In genomic region chr12:78861496-78862253, GRCm38 (mm10) we compare ENCODE assay signal across 8 mouse cellular contexts. TPM values are rescaled to one million over a fixed set of nuclear protein-coding genes. Genes with fewer than 3 reads are reported as not detected.
DNase-seq lines count a peak whose midpoint lies in the region; ATAC-seq and TF ChIP-seq lines count a peak whose summit lies in the region.

TSS of gene Atp6v1d (minus strand) at chr12:78861638.
TSS of gene Eif2s1 (plus strand) at chr12:78861819.

- no peaks in the 10 kb centered on the region for H3K27me3 ChIP-seq in forebrain, embryonic 10.5 days (ENCODE audit: poor library complexity, severe bottlenecking)
- no peaks in the 10 kb centered on the region for H3K27me3 ChIP-seq in heart, embryonic 15.5 days
- H3K27me3 ChIP-seq in liver, embryonic 14.5 days (ENCODE audit: control insufficient read depth, insufficient read depth, low read length) = no peaks in the 10 kb centered on the region
- no peaks in the 10 kb centered on the region for H3K27me3 ChIP-seq in neural tube, embryonic 11.5 days (ENCODE audit: control insufficient read depth, insufficient read depth, low read length)
- no peaks in the 10 kb centered on the region for H3K27me3 ChIP-seq in stomach, postnatal 0 days (ENCODE audit: control insufficient read depth, insufficient read depth, low read length)

- peak within 1 kb of the TSS; percentile 73 for H3K4me2 ChIP-seq in heart, embryonic 15.5 days
- H3K4me2 ChIP-seq in liver, embryonic 14.5 days (ENCODE audit: low read depth) = peak within 1 kb of the TSS; percentile 95
- peak within 1 kb of the TSS; percentile 75 for H3K4me2 ChIP-seq in neural tube, embryonic 11.5 days (ENCODE audit: low read depth)
- H3K4me2 ChIP-seq in stomach, postnatal 0 days (replicated peaks; ENCODE audit: low read depth) = peak within 1 kb of the TSS; percentile 77

- H3K9ac ChIP-seq in heart, embryonic 15.5 days = peak within 1 kb of the TSS; percentile 80
- peak within 1 kb of the TSS; percentile 96 for H3K9ac ChIP-seq in liver, embryonic 14.5 days (replicated peaks)
- H3K9ac ChIP-seq in neural tube, embryonic 11.5 days (ENCODE audit: low read length) = peak within 1 kb of the TSS; percentile 85
- peak within 1 kb of the TSS; percentile 88 for H3K9ac ChIP-seq in stomach, postnatal 0 days (ENCODE audit: low read length)

- peak; percentile 98 for DNase-seq in CD8-positive naive resting alpha-beta T cell, adult 2 months (ENCODE audit: low read depth in 2 of 2, low spot score in 2 of 2)
- DNase-seq in c-Kit-positive CD71-negative TER-119-negative erythroid progenitor cells, embryonic 14.5 days (ENCODE audit: low read depth) = peak; percentile 98
- peak; percentile 100 for DNase-seq in forebrain, embryonic 10.5 days (ENCODE audit: extremely low spot score, low spot score)
- peak; percentile 98 to 100 for DNase-seq in kidney, postnatal 25 days
- peak; percentile 99 for DNase-seq in liver, embryonic 14.5 days (ENCODE audit: low read depth in 3 of 3, low spot score in 3 of 3)
- peak; percentile 98 for DNase-seq in neural tube, embryonic 11.5 days (ENCODE audit: low spot score)
- peak; percentile 100 for DNase-seq in stomach, postnatal 0 days (ENCODE audit: low spot score)

- no peaks in the 10 kb centered on the region for H3K9me3 ChIP-seq in forebrain, embryonic 10.5 days
- no peaks in the 10 kb centered on the region for H3K9me3 ChIP-seq in heart, embryonic 15.5 days (replicated peaks)
- no peaks in the 10 kb centered on the region for H3K9me3 ChIP-seq in liver, embryonic 14.5 days (ENCODE audit: control insufficient read depth, low read length)
- no peaks in the 10 kb centered on the region for H3K9me3 ChIP-seq in neural tube, embryonic 11.5 days (ENCODE audit: control insufficient read depth, low read length)
- H3K9me3 ChIP-seq in stomach, postnatal 0 days (ENCODE audit: control insufficient read depth, low read length) = no peaks in the 10 kb centered on the region

- peak within 1 kb of the TSS; percentile 97 for H3K27ac ChIP-seq in forebrain, embryonic 10.5 days
- peak within 1 kb of the TSS; percentile 84 for H3K27ac ChIP-seq in heart, embryonic 15.5 days
- H3K27ac ChIP-seq in liver, embryonic 14.5 days = peak within 1 kb of the TSS; percentile 88
- H3K27ac ChIP-seq in neural tube, embryonic 11.5 days (ENCODE audit: low read depth, low read length) = peak within 1 kb of the TSS; percentile 72
- peak within 1 kb of the TSS; percentile 91 for H3K27ac ChIP-seq in stomach, postnatal 0 days (replicated peaks)

- H3K4me1 ChIP-seq in forebrain, embryonic 10.5 days = peaks cover 32% of the 10 kb centered on the region
- peaks cover 23% of the 10 kb centered on the region for H3K4me1 ChIP-seq in heart, embryonic 15.5 days (replicated peaks)
- H3K4me1 ChIP-seq in liver, embryonic 14.5 days (replicated peaks; ENCODE audit: control insufficient read depth in 2 of 2, insufficient read depth in 2 of 2, low read length in 1 of 2) = peaks cover 12 to 19% of the 10 kb centered on the region in 2 experiments
- H3K4me1 ChIP-seq in neural tube, embryonic 11.5 days (ENCODE audit: control insufficient read depth, insufficient read depth, low read length) = peaks cover 14% of the 10 kb centered on the region
- 0 out of 2 replicates have a peak, but pooled peaks cover 2% of the 10 kb centered on the region for H3K4me1 ChIP-seq in stomach, postnatal 0 days (replicated peaks; ENCODE audit: control insufficient read depth, insufficient read depth)

- H3K4me3 ChIP-seq in forebrain, embryonic 10.5 days = peak within 1 kb of the TSS; percentile 74
- H3K4me3 ChIP-seq in heart, embryonic 15.5 days = peak within 1 kb of the TSS; percentile 76
- H3K4me3 ChIP-seq in liver, embryonic 14.5 days (ENCODE audit: insufficient read depth in 1 of 2, low read depth in 2 of 2, low read length in 2 of 2) = peak within 1 kb of the TSS; percentile 90 to 96
- peak within 1 kb of the TSS; percentile 73 for H3K4me3 ChIP-seq in neural tube, embryonic 11.5 days (ENCODE audit: low read depth, low read length)
- H3K4me3 ChIP-seq in stomach, postnatal 0 days (ENCODE audit: low read depth, low read length) = peak within 1 kb of the TSS; percentile 75

- 0 out of 2 replicates have a peak, but pooled peaks have one; percentile 11 for TF ChIP-seq EP300 in liver, embryonic 14.5 days (IDR thresholded peaks at IDR 0.05; ENCODE audit: low read depth)
- peak; percentile 81 for TF ChIP-seq EP300 in stomach, postnatal 0 days (optimal IDR thresholded peaks at IDR 0.05)

- peak; percentile 100 for ATAC-seq in heart, embryonic 15.5 days (replicated peaks; ENCODE audit: insufficient number of reproducible peaks, insufficient read depth, low FRiP score, low read depth)
- peak; percentile 99 for ATAC-seq in liver, embryonic 14.5 days (ENCODE audit: insufficient read depth)
- ATAC-seq in neural tube, embryonic 11.5 days (ENCODE audit: insufficient read depth, low FRiP score, low TSS enrichment) = peak; percentile 100
- peak; percentile 100 for ATAC-seq in stomach, postnatal 0 days (ENCODE audit: low FRiP score, low TSS enrichment)

- WGBS in forebrain, embryonic 10.5 days = 0% methylated on average over 55 of the region's 55 CpGs
- WGBS in heart, embryonic 15.5 days = under 1% methylated on average over 55 of the region's 55 CpGs
- under 1% methylated on average over 53 of the region's 55 CpGs for WGBS in liver, embryonic 14.5 days (ENCODE audit: insufficient replicate concordance)
- WGBS in neural tube, embryonic 11.5 days = under 1% methylated on average over 55 of the region's 55 CpGs
- WGBS in stomach, postnatal 0 days = under 1% methylated on average over 55 of the region's 55 CpGs

- H3K36me3 ChIP-seq in forebrain, embryonic 10.5 days (replicated peaks) = peaks cover 31% of the 10 kb centered on the region
- H3K36me3 ChIP-seq in heart, embryonic 15.5 days = peaks cover 4% of the 10 kb centered on the region; the same call in 1 of the 2 replicates
- peaks cover 6% of the 10 kb centered on the region for H3K36me3 ChIP-seq in liver, embryonic 14.5 days (replicated peaks; ENCODE audit: control insufficient read depth, insufficient read depth, low read depth)
- no peaks in the 10 kb centered on the region for H3K36me3 ChIP-seq in neural tube, embryonic 11.5 days (ENCODE audit: control insufficient read depth, insufficient read depth, low read length)
- no peaks in the 10 kb centered on the region for H3K36me3 ChIP-seq in stomach, postnatal 0 days (ENCODE audit: control insufficient read depth, insufficient read depth, low read length)

- TF ChIP-seq CTCF in liver, embryonic 14.5 days (IDR thresholded peaks at IDR 0.05; ENCODE audit: low read depth) = peak; percentile 90
- peak; percentile 92 for TF ChIP-seq CTCF in stomach, postnatal 0 days (IDR thresholded peaks at IDR 0.05; ENCODE audit: low read depth)

RNA-seq across cellular contexts. Expression of gene Atp6v1d, which starts in this region (rescaled TPM):
- polyA plus RNA-seq in forebrain, embryonic 10.5 days (2016; fragmentation: Nextera tagmentation; extraction: Ambion mirVana) = 61.4 and 69.3 TPM in 2 replicates
- 63.4 and 71.2 TPM in 2 replicates for polyA plus RNA-seq in heart, embryonic 15.5 days (2015; fragmentation: Nextera tagmentation; extraction: Ambion mirVana)
- 9.7 and 15.2 TPM in 2 replicates for polyA plus RNA-seq in liver, embryonic 14.5 days (2012; rRNA removed)
- polyA plus RNA-seq in liver, embryonic 14.5 days (2014; fragmentation: Nextera tagmentation; extraction: Ambion mirVana) = 29.6 and 34.4 TPM in 2 replicates
- 109 and 110 TPM in 2 replicates for polyA plus RNA-seq in neural tube, embryonic 11.5 days (2014; fragmentation: Nextera tagmentation; extraction: Ambion mirVana)
- polyA plus RNA-seq in stomach, postnatal 0 days (2015; fragmentation: Nextera tagmentation; extraction: Ambion mirVana) = 72.1 and 76.5 TPM in 2 replicates

RNA-seq across cellular contexts. Expression of gene Eif2s1, which starts in this region (rescaled TPM):
- 323 and 333 TPM in 2 replicates for polyA plus RNA-seq in forebrain, embryonic 10.5 days (2016; fragmentation: Nextera tagmentation; extraction: Ambion mirVana)
- 128 and 143 TPM in 2 replicates for polyA plus RNA-seq in heart, embryonic 15.5 days (2015; fragmentation: Nextera tagmentation; extraction: Ambion mirVana)
- polyA plus RNA-seq in liver, embryonic 14.5 days (2012; rRNA removed) = 16.5 and 49.6 TPM in 2 replicates
- polyA plus RNA-seq in liver, embryonic 14.5 days (2014; fragmentation: Nextera tagmentation; extraction: Ambion mirVana) = 184 and 198 TPM in 2 replicates
- polyA plus RNA-seq in neural tube, embryonic 11.5 days (2014; fragmentation: Nextera tagmentation; extraction: Ambion mirVana) = 261 and 280 TPM in 2 replicates
- 132 and 145 TPM in 2 replicates for polyA plus RNA-seq in stomach, postnatal 0 days (2015; fragmentation: Nextera tagmentation; extraction: Ambion mirVana)

Comparison
In these comparisons a context has a peak if more than half of its experiments do, and no peak if none do; other contexts are left out.
1. Peak in every context shown above with its lines: DNase-seq, ATAC-seq, H3K4me3 ChIP-seq and H3K27ac ChIP-seq.